Mouse (Mus musculus) right cerebral cortex, adult 18-20 months (tissue): ENCODE data around the gene Urb1.

Source experiments
- DNase-seq: peaks from one replicate; pipeline ENCODE4 v3.0.0; 2022; ENCODE audit warnings: mixed read lengths

Urb1 gene

DNA sequence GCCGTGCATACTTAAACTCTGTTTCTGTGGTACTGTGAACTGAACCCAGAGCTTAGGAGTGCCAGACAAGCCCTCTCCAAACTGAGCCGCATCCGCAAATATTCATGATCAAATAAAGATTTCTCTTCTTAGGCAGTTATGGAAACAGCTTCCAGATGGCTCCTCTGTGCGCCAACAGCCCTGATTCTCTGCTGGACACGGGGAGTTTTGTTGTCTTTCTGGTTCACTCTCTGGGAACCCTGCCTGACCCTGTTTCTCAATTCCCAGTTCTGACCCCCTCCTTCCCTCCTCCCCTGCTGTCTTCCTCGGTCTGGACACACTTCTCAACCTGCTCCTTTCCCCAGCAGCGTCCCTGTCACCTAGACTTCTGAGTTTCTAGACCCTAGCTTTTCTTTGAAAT is 12.8 kb upstream of the Urb1 start:
- DNase-seq: no peak

DNA sequence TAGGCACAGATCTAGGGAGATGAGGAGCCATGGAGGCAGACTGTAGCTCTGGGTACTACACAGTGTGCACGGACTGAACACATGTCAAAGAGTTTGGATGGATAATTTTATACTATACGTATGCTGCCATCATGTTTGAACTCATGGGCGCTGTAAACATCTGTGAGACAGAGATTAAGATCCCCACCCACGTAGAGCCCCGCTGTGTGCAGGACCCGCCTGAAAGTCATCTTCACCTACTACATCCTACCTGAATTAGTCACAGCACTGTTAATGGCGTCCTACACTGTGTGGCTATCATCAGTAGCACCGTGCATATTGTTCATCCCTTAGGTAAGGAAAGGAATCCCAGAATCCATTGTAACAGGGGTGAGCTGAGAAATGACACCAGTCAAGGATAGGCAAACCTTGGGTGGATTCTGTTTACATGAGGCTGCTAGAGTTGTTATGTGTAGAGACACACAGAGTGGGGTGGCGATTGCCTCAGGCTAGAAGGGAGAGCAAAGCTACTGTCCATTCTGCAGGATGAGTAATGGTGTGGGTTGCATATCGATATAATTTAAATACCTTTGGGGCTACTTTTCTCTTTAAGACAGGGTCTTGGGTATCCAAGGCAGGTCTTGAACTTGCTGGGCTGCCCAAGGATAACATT is 12.2 kb upstream of the Urb1 start:
- no peak for DNase-seq

DNA sequence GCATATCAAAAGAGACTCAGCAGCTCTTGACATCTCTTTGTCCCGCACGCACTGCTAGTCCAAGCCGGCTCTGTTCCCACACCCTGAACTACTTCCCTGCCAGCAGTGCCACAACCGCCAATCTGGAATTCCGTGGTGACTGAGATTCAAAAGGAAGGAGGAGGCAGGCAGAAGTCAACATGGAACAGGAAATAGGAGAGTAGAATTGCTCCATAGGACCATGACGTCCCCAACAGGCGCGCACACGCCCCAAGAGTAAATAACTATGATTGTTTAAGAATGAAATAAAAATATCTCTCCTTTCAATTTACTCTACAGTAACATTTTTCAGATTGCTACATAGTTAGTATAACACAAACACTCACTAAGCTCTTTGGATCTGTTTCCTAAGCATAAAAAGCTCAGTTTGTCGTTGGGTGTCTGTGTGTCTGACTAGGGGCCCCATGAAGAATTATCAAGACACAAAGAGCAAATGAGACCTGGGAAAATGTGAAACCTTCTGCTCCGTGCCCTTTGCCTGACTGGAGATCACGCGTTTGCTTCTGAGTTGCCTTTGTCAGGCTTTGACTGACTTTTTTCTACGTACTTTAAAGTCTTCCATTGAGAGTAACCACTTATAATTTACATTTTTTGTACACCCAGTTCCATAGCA is 11.0 kb upstream of the Urb1 start:
- DNase-seq: no peak

DNA sequence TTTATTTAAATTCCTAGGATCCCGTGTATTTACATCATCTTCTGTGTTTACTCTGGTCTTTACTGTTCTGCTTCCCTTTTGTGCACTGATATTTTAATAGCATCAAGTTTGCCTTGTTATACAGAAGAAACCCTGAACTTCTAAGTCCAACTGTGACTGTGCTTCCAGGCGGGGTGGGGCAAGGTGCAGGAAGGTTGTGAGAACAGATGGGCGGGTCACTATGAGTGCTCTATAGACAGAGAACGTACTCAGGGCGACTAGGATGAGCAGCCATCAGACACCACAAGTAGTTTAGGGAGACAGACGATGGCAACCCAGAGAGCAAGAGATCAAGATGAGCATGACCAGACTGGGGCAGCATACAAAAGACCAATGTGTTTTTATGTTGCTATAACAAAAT is 10.1 kb upstream of the Urb1 start:
- DNase-seq: no peak

DNA sequence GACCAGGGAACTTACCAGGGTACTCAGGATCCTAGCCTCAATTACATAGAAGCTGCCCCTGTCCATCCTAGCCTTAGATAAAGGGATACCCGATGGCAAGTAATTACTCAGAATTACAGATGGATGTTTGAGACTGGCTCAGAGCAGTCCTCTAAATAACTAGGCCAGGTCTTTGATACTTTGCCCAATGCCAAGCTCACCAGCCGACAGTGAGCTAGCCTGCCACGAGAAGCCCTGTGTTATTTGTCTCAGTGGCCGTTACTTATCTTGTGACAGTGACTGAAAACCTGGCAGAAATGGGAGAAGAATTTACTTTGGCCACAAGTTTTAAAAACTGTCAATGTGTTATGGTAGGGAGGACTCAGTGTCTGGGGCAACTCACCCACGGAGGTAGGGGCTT is 1.9 kb upstream of the Urb1 start:
- no peak for DNase-seq

DNA sequence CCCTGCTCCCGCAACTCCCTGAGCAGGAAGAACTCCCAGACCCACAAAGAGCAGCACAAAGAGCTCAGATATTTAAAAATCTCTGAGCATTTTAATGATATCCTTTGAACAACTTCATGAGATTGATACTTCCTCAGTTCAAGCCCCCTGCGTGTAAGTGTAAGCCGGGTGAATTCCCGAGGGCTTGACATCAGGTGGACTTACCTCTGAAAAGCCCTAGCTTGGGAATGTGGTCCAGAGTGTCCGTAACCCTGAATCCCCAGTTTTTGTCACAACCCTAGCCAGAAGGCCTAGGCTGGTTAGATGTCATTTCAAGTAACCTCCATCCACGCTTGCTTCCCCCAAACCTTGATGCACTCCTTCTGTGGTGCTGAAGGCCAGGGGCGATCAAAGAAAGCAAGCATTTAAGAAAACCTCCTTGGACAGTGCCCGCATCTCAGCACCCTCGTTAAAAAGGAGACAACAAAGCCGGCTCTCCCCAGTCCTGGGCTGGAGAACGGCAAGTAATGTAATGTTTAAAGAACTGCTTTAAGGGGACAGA is 573 bp upstream of the Urb1 start:
- no peak for DNase-seq

DNA sequence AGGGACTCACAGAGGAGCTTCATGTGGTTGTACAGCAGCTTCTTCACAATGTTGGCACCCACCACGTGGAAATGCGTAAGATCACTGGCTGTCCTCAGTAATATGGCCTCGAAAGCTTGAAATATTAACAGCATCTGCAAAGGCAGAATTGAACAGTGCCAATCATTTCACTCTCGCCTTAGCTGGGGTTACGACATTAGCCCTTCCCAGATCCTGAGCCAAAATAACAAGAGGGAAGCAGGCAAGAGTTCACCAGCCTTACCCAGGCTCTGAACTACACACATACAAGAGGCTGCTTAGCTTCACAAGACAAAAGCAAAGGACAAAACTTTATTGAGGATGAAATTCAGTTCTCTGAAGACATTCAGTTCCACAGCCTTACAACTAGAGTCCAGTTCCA is 5.7 kb downstream of the Urb1 start:
- DNase-seq: no peak

DNA sequence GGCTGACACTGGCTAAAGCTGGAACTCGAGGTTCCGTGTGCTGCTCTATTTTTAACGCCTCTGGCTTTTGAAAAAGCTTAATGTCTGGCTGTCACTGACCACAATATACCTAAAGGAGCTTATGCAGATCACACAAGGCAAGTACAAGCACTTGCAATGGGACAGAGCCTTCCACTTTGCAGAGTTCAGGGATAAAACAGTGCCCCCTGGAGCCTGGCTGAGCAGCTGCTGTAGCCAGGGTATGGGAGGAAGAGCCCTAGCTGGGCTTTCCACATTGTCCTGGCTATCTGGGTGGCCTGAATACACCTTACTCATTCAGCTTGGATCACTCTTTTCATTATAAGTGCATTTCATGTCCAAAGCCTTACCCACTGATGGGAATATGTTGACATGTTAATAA is 8.3 kb downstream of the Urb1 start:
- no peak for DNase-seq

DNA sequence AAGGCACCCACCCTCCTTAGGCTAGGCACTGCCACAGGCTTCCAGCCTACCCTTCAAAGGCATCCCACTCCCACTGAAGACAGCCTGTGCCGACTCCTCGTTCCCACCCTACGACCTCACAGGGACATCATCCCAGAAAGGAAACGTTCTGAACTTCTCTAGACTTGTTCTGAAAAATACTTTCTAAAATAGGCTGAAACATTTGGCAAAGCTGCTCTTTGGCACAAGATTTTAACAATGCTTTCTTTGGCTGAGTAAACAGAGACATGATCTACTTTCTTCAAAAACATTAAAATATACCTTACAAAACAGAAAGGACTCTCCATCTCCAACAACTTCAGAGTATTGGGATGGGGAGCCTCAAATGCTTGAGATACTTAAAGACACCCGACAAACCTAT is 9.0 kb downstream of the Urb1 start:
- no peak for DNase-seq

DNA sequence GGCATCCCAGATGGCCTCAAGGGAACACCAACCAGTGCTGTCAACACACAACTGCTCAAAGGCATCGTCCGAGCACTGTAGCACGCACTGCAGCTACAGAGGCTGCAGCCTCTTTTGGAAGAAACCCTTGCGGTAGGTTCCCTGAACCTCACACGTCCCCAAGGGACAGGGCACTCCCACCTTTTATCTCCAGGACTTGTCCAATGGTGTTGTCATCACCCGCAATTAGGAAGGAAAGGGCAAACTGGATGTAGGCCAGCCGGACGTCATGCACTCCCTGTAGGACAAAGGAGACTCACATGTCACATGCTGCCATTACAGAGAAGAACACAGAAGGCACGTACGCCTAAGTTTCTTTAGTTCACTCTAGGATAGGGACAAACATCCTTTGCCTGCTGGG is 10.4 kb downstream of the Urb1 start:
- no peak for DNase-seq

DNA sequence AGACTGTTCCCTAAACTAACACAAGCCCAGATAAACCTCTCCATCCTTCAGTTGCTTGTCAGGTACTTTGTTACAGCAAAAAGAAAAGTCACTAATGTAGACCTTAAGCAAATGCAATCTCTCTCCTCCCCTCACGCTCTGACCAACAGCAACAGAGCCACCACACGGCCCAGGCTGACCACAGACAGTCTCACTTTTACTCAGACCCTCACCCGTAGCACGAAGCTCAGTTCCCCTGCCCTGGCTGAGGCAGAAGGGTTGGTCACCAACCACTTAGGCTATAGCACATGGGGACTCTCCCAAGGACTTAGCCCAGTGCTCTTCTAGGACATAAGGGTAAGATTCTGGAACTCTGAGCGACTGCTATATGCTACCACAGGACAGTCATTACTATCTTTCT is 11.4 kb downstream of the Urb1 start:
- no peak for DNase-seq

DNA sequence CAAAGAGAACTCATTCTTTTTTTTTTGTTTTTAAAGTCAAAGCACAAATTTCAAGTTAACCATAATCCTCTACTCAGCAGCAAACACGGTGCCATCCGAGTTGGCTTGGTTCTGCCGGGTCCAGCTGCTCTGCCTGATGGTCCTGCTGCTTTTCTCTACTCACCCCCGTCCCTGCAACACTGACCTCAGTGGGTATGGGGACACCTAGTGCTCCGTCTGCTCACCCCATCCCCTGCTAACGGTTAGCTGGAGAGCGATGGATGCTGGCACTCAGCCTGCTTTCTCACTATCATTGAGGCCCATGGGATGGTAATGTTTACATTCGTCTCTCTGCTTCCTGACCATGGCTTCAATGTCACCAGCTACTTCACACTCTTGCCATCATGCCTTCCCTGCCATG is 11.8 kb downstream of the Urb1 start:
- no peak for DNase-seq

DNA sequence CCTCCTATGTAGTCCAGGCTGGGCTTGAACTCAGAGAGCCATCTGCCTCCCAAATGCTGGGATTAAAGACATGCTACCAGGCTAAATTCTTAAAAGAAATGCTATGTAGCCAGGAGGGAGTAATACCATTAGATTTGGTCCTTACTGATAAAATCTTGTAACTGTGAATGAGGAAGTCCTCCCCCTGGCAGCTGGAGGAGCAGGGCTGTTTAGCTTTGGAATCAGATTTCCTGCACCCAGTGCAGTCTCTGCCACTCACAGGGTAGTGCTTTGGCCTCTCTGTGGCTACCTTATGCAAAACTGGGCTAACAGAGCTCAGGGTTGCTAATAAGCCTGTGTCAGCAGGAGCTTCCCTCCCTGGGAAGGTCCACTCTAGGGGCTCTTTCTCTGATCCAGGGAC is 15.5 kb downstream of the Urb1 start:
- no peak for DNase-seq

DNA sequence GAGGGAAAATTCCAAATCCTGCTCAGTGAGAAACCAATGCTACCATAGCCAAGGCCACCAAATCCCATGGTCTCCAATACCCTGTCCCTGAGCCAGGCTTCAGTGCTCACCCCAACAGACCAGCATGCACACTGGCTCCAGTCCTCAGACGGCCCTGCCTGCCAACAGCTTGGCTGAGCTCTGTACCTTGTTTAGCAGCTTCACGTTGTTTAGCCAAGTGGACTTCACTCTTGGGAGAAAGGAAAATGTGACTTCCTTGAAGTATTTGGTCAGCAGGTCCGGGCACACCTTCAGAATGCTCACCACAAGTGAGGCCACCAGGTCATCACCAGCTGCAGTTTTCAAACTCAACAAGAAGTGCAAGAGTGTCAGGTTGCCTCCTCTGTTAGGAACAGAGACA is 17.7 kb downstream of the Urb1 start:
- DNase-seq: no peak

DNA sequence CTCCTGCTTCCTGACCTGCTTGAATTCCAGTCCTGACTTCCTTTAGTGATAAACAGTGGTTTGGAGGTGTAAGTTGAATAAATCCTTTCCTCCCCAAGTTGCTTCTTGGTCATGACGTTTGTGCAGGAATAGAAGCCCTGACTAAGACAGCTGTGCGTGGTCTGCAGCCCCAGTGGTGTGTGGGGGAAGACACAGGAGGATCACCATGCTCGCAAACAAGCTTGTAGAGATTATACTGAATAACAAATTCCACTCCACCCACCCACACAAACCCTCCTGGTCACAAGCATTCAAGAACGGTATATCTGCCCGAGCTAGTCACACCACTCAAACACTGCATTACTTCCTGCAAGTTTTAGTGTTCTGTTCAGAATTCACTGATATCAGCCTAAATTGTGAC is 18.1 kb downstream of the Urb1 start:
- DNase-seq: peak; percentile 61

DNA sequence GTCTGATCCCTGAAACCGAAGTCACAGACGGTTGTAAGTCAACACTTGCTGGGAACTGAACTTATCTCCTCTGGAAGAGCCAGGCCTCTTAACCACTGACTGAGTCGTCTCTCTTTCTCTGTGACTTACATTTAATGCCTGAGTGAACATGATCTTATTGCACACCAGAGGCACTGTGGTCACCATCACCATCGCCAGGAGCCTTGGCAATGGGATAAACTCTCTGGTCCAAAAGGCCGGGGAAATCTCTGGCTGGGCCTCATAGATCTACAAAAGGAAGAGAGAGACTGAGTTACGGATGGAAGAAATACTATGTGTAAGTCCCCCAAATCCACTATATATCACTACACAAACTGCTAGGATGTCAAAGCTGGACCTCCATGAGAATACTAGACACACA is 19.3 kb downstream of the Urb1 start:
- DNase-seq: no peak

DNA sequence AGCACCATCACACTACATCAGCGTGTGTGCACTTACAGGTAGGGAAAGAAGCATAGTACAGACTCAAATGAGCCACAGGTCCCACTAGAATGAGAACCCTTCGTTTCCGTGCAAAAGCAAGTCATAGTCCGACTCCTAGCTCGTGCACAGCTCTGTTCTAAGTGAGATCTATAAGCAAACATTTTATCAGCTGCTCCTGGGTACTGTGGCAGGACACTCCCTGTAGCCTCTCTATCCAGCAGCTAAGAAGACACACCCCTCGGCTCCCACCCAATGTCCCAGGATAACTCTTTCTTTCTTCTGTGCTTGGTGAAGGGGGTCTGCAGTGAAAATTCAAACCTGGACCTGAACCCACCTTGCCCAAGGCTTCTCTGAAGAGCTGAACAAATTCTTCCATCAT is 21.6 kb downstream of the Urb1 start:
- DNase-seq: no peak

DNA sequence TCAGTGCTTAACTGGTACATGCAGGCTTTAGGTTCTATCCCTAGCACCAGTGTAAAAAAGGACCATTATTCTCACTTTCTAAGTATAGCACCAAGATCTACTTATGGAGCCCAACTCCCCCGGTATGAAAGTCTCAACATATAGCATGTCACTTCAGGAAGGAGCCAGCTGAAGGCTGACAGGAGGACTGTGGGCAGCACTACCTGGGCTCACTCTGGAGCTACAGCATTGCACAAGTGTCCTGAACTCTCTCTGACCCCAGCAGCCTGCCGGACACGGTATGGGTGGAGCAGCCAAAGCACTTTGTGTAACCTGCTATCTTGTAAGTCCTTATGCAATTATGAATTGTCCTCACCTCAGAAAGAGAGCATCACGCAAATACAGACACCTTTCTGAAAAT is 25.0 kb downstream of the Urb1 start:
- DNase-seq: no peak

DNA sequence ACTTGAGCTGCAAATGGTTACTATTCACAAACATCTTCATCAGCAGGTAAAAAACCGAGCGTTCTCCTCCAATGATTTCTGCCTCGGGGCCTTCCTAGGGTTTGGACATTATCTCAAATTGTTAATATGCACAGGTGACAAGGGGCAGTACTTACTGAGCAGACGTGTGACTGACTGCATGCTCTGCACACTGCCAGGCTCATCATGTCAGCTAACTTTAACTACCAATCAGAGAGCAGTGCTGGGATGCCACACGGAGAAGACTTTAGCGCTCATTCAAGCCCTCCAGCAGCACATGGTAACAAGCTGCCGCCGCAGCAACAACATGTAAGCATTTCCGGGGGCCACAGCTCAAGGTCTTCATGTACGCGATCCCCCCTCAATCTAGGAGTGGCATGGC is 26.9 kb downstream of the Urb1 start:
- no peak for DNase-seq

DNA sequence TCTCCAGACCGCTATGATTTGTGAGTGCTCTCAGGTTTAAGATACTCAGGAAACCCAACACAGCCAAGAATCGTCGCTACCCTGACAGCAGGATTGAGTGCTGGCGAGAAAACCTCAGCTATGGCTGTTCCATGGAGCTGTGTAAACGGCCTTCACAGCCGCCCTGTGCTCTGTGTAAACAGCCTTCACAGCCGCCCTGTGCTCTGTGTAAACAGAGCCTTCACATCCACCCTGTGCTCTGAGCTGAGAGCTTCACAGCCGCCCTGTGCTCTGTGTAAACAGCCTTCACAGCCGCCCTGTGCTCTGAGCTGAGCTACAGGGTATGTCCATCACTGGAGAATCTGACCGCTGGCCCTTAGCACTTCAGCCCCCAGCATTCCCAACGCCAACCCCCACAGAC is 30.4 kb downstream of the Urb1 start:
- no peak for DNase-seq

DNA sequence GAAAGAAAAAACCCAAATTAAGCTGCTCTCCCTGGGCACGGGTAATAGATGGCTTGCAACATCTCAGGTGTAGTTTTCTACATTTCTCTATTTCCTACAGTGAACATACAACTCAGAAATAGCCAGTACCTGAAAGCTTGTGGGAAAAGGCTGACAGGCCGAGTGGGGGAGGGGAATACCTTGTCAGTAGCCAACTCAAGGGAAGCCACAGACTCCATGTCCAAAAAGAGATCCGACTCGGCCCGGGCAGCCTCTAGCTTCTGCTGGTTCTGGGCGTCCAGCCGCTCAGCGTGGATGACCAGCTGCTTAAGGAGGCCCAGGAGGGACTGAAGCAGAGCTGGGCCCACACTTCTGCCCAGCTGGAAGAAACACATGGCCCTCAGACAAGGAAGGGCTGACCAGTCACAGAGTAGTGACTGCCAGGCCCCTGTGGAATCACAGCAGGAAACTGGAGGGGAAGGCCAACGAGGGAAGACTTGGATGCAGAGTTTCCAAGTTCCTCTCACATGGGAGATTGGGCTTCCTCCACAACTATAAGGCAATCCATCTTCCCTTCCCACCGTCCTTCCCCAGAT is 34.2 kb downstream of the Urb1 start:
- no peak for DNase-seq

DNA sequence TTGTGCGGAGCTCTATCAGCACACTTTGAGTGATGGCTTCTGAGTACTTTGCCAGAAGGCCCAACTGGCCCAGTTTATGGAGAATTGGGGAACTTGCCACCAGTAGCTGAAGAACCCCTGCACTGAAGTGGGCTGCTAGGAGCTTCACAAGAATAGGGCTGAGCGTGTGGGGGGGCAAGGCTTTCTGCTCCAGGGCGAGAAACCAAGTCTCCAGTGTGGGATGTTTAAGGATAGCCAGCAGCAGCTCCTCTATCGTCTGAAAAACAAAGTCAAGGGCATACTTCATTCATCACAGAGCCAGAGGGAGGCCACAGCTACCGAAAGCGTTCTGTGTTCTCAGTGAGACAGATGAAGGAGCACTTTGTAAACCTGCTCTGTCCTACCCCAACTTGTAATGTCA is 35.6 kb downstream of the Urb1 start:
- DNase-seq: no peak

DNA sequence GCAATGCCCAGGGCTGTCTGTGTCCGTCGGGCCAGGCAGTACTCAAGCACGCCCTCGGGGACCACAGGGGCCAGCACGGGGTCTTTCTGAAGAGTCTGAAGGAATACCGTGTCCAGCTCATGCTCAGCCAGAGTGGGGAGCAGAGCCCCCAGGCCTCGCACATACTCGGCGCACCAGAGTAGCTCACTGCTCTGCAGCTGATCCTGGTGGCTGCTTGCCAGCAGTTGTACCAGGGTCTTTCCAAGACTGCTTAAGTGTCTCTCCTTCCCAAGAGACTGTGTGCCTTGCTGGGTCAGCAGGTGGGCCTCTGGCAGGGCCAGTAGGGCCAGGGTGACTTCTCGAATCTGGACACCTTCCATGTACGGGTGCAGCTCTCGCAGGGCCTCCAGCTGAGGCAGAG is 36.0 kb downstream of the Urb1 start:
- DNase-seq: no peak

DNA sequence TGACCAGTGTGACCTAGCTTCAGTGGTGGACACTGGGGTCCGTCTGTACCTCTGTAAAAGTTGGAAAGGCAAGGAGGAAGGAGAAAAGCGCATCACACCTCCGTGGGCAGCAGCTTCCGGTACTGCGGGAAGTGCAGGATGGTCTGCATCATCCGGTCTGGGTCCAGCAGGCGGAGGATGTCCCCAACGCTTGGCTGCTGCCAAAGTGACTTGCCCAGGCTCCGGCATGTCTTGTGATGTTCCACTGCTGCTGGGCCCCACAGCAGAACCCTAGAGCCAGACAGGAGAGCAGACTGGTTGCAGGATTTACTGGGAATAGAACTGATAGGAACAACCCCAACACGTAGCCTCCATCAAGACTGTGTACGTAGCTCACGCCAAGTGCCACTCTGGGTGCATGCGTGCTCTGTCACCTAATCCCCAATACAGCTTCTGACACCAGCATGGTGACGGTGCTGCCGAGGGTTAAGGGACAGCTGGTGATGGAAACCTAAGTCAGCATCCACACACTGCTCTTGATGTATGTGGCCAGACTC is 43.2 kb downstream of the Urb1 start:
- DNase-seq: no peak
